ENCODE assay signal across 12 mouse cellular contexts in genomic region chr9:3007272-3007671, GRCm38 (mm10). TPM values are rescaled to one million over a fixed set of nuclear protein-coding genes. Genes with fewer than 3 reads are reported as not detected.
DNase-seq lines count a peak whose midpoint lies in the region; ATAC-seq lines count a peak whose summit lies in the region.
"Not testable (repeated sequence)": the region's sequence is repeated elsewhere in the genome, so short reads cannot be mapped to it uniquely, and the experiment has no call there.
"Had no signal": no experiment of that assay in that cellular context is flagged by ENCODE, and none has a peak within 500 bp of the region (broad histone marks: within the 10 kb centered on the region; RNA-seq: fewer than 3 reads in every experiment).

No protein-coding gene starts in this region.

- 78% methylated on average over 8 of the region's 9 CpGs for WGBS in hindbrain, embryonic 10.5 days
- 76% methylated on average over 8 of the region's 9 CpGs for WGBS in neural tube, embryonic 12.5 days

- not testable (repeated sequence) for H3K9ac ChIP-seq in neural tube, embryonic 12.5 days

- peak; percentile 9 for DNase-seq in MEL-GATA-1-ER (ENCODE audit: extremely low read depth, low read depth)
- DNase-seq in c-Kit-positive CD71-positive TER-119-positive erythroid progenitor cells, embryonic 14.5 days (ENCODE audit: low spot score): peak; percentile 29
- peak; percentile 2 for DNase-seq in fibroblast of lung, adult 2 months (ENCODE audit: low read depth)
- peak; percentile 18 for DNase-seq in hindbrain, embryonic 10.5 days (ENCODE audit: low spot score)
- DNase-seq in kidney, postnatal 14 days: peak; percentile 38
- DNase-seq in yolk sac, embryonic 10.5 days (ENCODE audit: low spot score): peak; percentile 4

- H3K4me1 ChIP-seq in hindbrain, embryonic 10.5 days (replicated peaks); neural tube, embryonic 12.5 days: not testable (repeated sequence)

- H3K27ac ChIP-seq in hindbrain, embryonic 10.5 days; neural tube, embryonic 12.5 days: not testable (repeated sequence)

- H3K27me3 ChIP-seq in hindbrain, embryonic 10.5 days (ENCODE audit: insufficient read depth, poor library complexity, severe bottlenecking); neural tube, embryonic 12.5 days (replicated peaks): not testable (repeated sequence)

- not testable (repeated sequence) for H3K4me2 ChIP-seq in neural tube, embryonic 12.5 days (replicated peaks)

- H3K36me3 ChIP-seq in hindbrain, embryonic 10.5 days; neural tube, embryonic 12.5 days: not testable (repeated sequence)

- not testable (repeated sequence) for H3K4me3 ChIP-seq in hindbrain, embryonic 10.5 days; neural tube, embryonic 12.5 days

- not testable (repeated sequence) for H3K9me3 ChIP-seq in hindbrain, embryonic 10.5 days; neural tube, embryonic 12.5 days

- 0 out of 2 replicates have a peak, but pooled peaks have one; percentile 16 for ATAC-seq in megakaryocyte progenitor cell, adult 5-6 weeks (replicated peaks; ENCODE audit: poor library complexity)
- ATAC-seq in neural tube, embryonic 12.5 days (ENCODE audit: low FRiP score, low read depth): peak; percentile 35; the same call in 1 of the 2 replicates

RNA-seq across cellular contexts. Expression of gene Gm11168, which starts 4.1 kb away (rescaled TPM):
- not detected in 2 replicates for polyA plus RNA-seq in hindbrain, embryonic 10.5 days (2016; fragmentation: Nextera tagmentation; extraction: Ambion mirVana)
- not detected in 2 replicates for total RNA-seq in megakaryocyte progenitor cell, adult 5-6 weeks (2015)
- total RNA-seq in megakaryocyte progenitor cell, adult 5-6 weeks (2017): not detected in 2 replicates
- polyA plus RNA-seq in neural tube, embryonic 12.5 days (2016; fragmentation: Nextera tagmentation; extraction: Ambion mirVana): not detected in 2 replicates
- total RNA-seq: adrenal gland, postnatal 25 days; heart, postnatal 4 days had no signal
- polyA plus RNA-seq: forebrain, embryonic 16.5 days; testis, adult 2 months had no signal

RNA-seq across cellular contexts. Expression of gene Gm10721, which starts 5.7 kb away (rescaled TPM):
- not detected in 2 replicates for polyA plus RNA-seq in hindbrain, embryonic 10.5 days (2016; fragmentation: Nextera tagmentation; extraction: Ambion mirVana)
- total RNA-seq in megakaryocyte progenitor cell, adult 5-6 weeks (2015): not detected in 2 replicates
- total RNA-seq in megakaryocyte progenitor cell, adult 5-6 weeks (2017): 1.0 TPM in 1 of 2 replicates, not detected in the other
- 0.49 TPM in 1 of 2 replicates, not detected in the other for polyA plus RNA-seq in neural tube, embryonic 12.5 days (2016; fragmentation: Nextera tagmentation; extraction: Ambion mirVana)
- polyA plus RNA-seq: forebrain, embryonic 16.5 days; testis, adult 2 months had no signal

RNA-seq across cellular contexts. Expression of gene Gm10722, which starts 6.5 kb away (rescaled TPM):
- polyA plus RNA-seq in hindbrain, embryonic 10.5 days (2016; fragmentation: Nextera tagmentation; extraction: Ambion mirVana): not detected in 2 replicates
- not detected in 2 replicates for total RNA-seq in megakaryocyte progenitor cell, adult 5-6 weeks (2015)
- not detected in 2 replicates for total RNA-seq in megakaryocyte progenitor cell, adult 5-6 weeks (2017)
- not detected in 2 replicates for polyA plus RNA-seq in neural tube, embryonic 12.5 days (2016; fragmentation: Nextera tagmentation; extraction: Ambion mirVana)
- total RNA-seq: adrenal gland, postnatal 25 days; heart, postnatal 4 days had no signal
- polyA plus RNA-seq: forebrain, embryonic 16.5 days; testis, adult 2 months had no signal

RNA-seq across cellular contexts. Expression of gene Gm10720, which starts 8.2 kb away (rescaled TPM):
- not detected in 2 replicates for polyA plus RNA-seq in hindbrain, embryonic 10.5 days (2016; fragmentation: Nextera tagmentation; extraction: Ambion mirVana)
- total RNA-seq in megakaryocyte progenitor cell, adult 5-6 weeks (2015): not detected in 2 replicates
- total RNA-seq in megakaryocyte progenitor cell, adult 5-6 weeks (2017): not detected in 2 replicates
- not detected in 2 replicates for polyA plus RNA-seq in neural tube, embryonic 12.5 days (2016; fragmentation: Nextera tagmentation; extraction: Ambion mirVana)
- total RNA-seq: adrenal gland, postnatal 25 days; heart, postnatal 4 days had no signal
- polyA plus RNA-seq: forebrain, embryonic 16.5 days; testis, adult 2 months had no signal

RNA-seq across cellular contexts. Expression of gene Gm10719, which starts 9.9 kb away (rescaled TPM):
- polyA plus RNA-seq in hindbrain, embryonic 10.5 days (2016; fragmentation: Nextera tagmentation; extraction: Ambion mirVana): 0.30 TPM in 1 of 2 replicates, not detected in the other
- total RNA-seq in megakaryocyte progenitor cell, adult 5-6 weeks (2015): not detected in 2 replicates
- total RNA-seq in megakaryocyte progenitor cell, adult 5-6 weeks (2017): 0.91 and 1.0 TPM in 2 replicates
- 1.1 and 1.2 TPM in 2 replicates for polyA plus RNA-seq in neural tube, embryonic 12.5 days (2016; fragmentation: Nextera tagmentation; extraction: Ambion mirVana)
- polyA plus RNA-seq: forebrain, embryonic 16.5 days; testis, adult 2 months had no signal
